Mouse (Mus musculus): ENCODE results near the gene Fblim1. TPM values are rescaled to one million over a fixed set of nuclear protein-coding genes. Genes with fewer than 3 reads are reported as not detected.
A peak's percentile ranks its signal among the peaks of the same experiment; 100 is the strongest.
"Not testable (repeated sequence)": the region's sequence is repeated elsewhere in the genome, so short reads cannot be mapped to it uniquely, and the experiment has no call there.

The Fblim1 gene
- polyA plus RNA-seq, 1 experiment from 2014 or later: 58.1 TPM

DNA sequence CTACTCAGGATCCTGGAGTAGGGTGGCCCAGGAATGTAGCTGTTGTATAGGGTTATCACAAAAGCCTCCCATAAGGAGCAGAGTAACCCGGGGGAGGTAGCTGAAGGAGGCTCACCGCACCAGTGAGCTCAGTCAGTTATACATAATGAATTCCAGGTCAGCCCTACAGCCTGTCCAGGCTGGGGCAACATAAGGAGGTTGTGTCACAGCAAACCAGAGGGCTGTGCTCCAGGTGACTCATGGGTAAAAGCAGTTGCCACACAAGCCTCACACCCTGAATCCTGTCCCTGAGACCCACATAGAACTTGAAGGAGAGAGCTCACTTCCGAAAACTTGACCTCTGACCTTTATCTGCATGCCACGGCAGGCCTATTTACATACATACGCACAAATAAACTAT is 36.9 kb downstream of the Fblim1 start:
- no peak overlapping the region for H3K27ac ChIP-seq
- H3K4me2 ChIP-seq (ENCODE audit: low read length): no peak overlapping the region
- no peak overlapping the region for H3K9ac ChIP-seq (ENCODE audit: low read depth, low read length)
- no peak overlapping the region for H3K4me3 ChIP-seq (replicated peaks; ENCODE audit: low read depth, low read length)
- WGBS: 65% methylated on average over 5 of the region's 5 CpGs
- no peak for DNase-seq (ENCODE audit: low spot score)
- H3K9me3 ChIP-seq (replicated peaks; ENCODE audit: low read length): no peaks in the 10 kb centered on the region
- no peaks in the 10 kb centered on the region for H3K27me3 ChIP-seq (ENCODE audit: insufficient read depth, low read length)
- H3K4me1 ChIP-seq (replicated peaks; ENCODE audit: insufficient read depth, low read length): peaks cover 8% of the 10 kb centered on the region
- TF ChIP-seq CTCF (IDR thresholded peaks at IDR 0.05; ENCODE audit: low read depth): no peak
- no peaks in the 10 kb centered on the region for H3K36me3 ChIP-seq (ENCODE audit: insufficient read depth, low read length)
- ATAC-seq (replicated peaks; ENCODE audit: low FRiP score, low read depth): no peak

DNA sequence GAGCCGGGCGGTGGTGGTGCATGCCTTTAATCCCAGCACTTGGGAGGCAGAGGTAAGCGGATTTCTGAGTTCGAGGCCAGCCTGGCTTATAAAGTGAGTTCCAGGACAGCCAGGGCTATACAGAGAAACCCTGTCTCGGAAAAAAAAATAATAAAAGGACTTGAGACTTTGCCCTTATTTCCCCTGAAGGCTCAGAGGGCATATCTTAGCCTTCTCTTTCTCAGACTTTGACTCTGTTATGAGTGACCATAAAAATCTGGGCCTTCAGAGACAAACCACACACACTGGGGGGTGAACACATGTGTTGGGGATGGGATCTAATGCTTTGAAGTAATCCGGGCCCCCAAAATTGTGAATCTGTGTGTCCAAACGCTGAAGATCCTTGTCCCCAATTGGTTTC is 38.7 kb downstream of the Fblim1 start:
- H3K36me3 ChIP-seq (ENCODE audit: insufficient read depth, low read length); H3K4me1 ChIP-seq (replicated peaks; ENCODE audit: insufficient read depth, low read length); H3K27ac ChIP-seq; ATAC-seq (replicated peaks; ENCODE audit: low FRiP score, low read depth); H3K4me3 ChIP-seq (replicated peaks; ENCODE audit: low read depth, low read length); DNase-seq (ENCODE audit: low spot score); H3K4me2 ChIP-seq (ENCODE audit: low read length); H3K9ac ChIP-seq (ENCODE audit: low read depth, low read length); H3K27me3 ChIP-seq (ENCODE audit: insufficient read depth, low read length); H3K9me3 ChIP-seq (replicated peaks; ENCODE audit: low read length): not testable (repeated sequence)
- WGBS: 90% methylated on average over 7 of the region's 7 CpGs

DNA sequence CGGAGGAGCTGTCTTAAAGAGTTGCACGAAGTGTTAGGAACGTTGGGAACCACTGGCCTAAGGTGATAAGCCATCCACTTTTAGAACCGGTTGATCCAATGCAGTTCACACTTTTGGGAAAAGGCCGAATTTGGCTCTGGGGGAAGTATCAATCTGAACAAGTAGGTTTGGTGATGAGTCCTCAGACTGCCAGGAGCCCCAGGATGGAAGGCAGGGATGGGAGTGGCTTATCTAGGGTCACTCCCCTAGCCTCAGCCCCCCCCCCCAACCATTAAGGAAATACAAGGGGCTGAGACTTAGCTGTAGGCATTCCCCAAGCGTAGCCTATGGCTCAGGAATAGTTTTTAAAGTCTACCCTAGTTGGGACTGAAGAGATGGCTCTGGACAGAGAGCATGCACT is 39.7 kb downstream of the Fblim1 start:
- no peak overlapping the region for H3K4me2 ChIP-seq (ENCODE audit: low read length)
- no peaks in the 10 kb centered on the region for H3K27me3 ChIP-seq (ENCODE audit: insufficient read depth, low read length)
- no peak overlapping the region for H3K9ac ChIP-seq (ENCODE audit: low read depth, low read length)
- DNase-seq (ENCODE audit: low spot score) (no peak), ATAC-seq (replicated peaks; ENCODE audit: low FRiP score, low read depth) (no peak)
- no peak for TF ChIP-seq CTCF (IDR thresholded peaks at IDR 0.05; ENCODE audit: low read depth)
- no peak overlapping the region for H3K27ac ChIP-seq
- WGBS: 90% methylated on average over 6 of the region's 6 CpGs
- H3K9me3 ChIP-seq (replicated peaks; ENCODE audit: low read length): no peaks in the 10 kb centered on the region
- H3K36me3 ChIP-seq (ENCODE audit: insufficient read depth, low read length): no peaks in the 10 kb centered on the region
- H3K4me1 ChIP-seq (replicated peaks; ENCODE audit: insufficient read depth, low read length): peaks cover 8% of the 10 kb centered on the region; the same call in 1 of the 2 replicates
- no peak overlapping the region for H3K4me3 ChIP-seq (replicated peaks; ENCODE audit: low read depth, low read length)

DNA sequence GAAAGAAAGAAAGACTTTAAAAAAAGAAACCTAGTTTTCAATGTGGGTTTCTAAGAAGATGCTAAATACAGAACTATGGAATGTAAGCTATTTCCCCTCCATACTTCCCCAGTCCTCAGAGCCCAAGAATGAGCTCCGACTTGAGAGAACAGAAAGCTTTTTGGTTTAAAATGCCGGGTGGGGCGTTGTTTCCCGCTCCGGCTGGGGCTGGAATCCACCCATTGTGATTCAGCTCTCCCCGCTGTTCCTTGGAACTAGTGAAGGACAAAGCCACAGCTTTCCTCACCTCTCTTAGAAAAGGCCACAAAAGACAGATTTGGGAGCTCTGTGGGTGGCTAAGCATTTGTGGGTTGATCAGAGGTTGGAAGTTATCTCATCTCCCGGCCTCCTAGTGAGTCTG is 40.6 kb downstream of the Fblim1 start:
- Histone ChIP-seq H3K9ac (ENCODE audit: low read depth, low read length) (no peak overlapping the region), H3K4me3 (replicated peaks; ENCODE audit: low read depth, low read length) (no peak overlapping the region), H3K4me2 (ENCODE audit: low read length) (no peak overlapping the region), H3K27ac (peak overlapping the region; percentile 83), H3K4me1 (replicated peaks; ENCODE audit: insufficient read depth, low read length) (peaks cover 7% of the 10 kb centered on the region; the same call in 1 of the 2 replicates), H3K9me3 (replicated peaks; ENCODE audit: low read length) (no peaks in the 10 kb centered on the region), H3K27me3 (ENCODE audit: insufficient read depth, low read length) (no peaks in the 10 kb centered on the region), H3K36me3 (ENCODE audit: insufficient read depth, low read length) (no peaks in the 10 kb centered on the region)
- DNase-seq (ENCODE audit: low spot score) (peak; percentile 71), ATAC-seq (replicated peaks; ENCODE audit: low FRiP score, low read depth) (no peak)
- no peak for TF ChIP-seq CTCF (IDR thresholded peaks at IDR 0.05; ENCODE audit: low read depth)
- WGBS: 45% methylated on average over 7 of the region's 7 CpGs

DNA sequence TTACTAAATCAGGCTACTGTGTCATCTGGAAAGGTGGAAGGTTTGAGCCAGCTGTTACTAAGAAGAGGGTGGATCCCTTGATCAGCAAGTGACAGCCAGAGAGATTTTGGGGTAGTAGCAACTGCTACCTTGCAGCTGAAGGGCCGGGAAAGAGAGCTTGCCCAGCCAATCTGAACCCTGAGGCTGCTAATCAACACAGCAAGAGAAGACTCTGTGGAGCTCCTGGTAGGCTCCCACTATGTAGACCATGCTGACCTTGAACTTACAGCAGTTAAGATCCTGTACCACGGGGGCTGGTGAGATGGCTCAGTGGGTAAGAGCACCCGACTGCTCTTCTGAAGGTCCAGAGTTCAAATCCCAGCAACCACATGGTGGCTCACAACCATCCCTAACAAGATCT is 41.2 kb downstream of the Fblim1 start:
- no peaks in the 10 kb centered on the region for H3K36me3 ChIP-seq (ENCODE audit: insufficient read depth, low read length)
- no peak overlapping the region for H3K4me2 ChIP-seq (ENCODE audit: low read length)
- 75% methylated on average over 3 of the region's 3 CpGs for WGBS
- peaks cover under 1% of the 10 kb centered on the region; the same call in 1 of the 2 replicates for H3K4me1 ChIP-seq (replicated peaks; ENCODE audit: insufficient read depth, low read length)
- no peaks in the 10 kb centered on the region for H3K9me3 ChIP-seq (replicated peaks; ENCODE audit: low read length)
- H3K27me3 ChIP-seq (ENCODE audit: insufficient read depth, low read length): no peaks in the 10 kb centered on the region
- DNase-seq (ENCODE audit: low spot score) (no peak), ATAC-seq (replicated peaks; ENCODE audit: low FRiP score, low read depth) (no peak)
- H3K9ac ChIP-seq (ENCODE audit: low read depth, low read length): no peak overlapping the region
- no peak for TF ChIP-seq CTCF (IDR thresholded peaks at IDR 0.05; ENCODE audit: low read depth)
- no peak overlapping the region for H3K27ac ChIP-seq
- H3K4me3 ChIP-seq (replicated peaks; ENCODE audit: low read depth, low read length): no peak overlapping the region

DNA sequence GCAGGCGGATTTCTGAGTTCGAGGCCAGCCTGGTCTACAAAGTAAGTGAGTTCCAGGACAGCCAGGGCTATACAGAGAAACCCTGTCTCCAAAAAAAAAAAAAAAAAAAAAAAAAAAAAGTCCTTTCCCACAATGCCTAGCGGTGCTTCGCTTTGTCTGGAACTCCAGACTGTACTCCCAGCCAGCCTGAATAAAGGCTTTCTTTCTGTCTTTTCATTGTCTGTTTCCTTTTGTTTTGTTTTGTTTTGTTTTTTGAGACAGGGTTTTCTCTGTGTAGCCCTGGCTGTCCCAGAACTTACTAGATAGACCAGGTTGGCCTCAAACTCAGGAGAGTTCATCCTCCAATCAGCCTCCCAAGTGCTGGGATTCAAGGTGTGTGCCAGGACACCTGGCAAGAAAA is 41.7 kb downstream of the Fblim1 start:
- no peaks in the 10 kb centered on the region for H3K36me3 ChIP-seq (ENCODE audit: insufficient read depth, low read length)
- no peak overlapping the region for H3K27ac ChIP-seq
- DNase-seq (ENCODE audit: low spot score) (no peak), ATAC-seq (replicated peaks; ENCODE audit: low FRiP score, low read depth) (no peak)
- H3K9ac ChIP-seq (ENCODE audit: low read depth, low read length): no peak overlapping the region
- H3K4me2 ChIP-seq (ENCODE audit: low read length): no peak overlapping the region
- WGBS: 93% methylated on average over 4 of the region's 4 CpGs
- no peaks in the 10 kb centered on the region for H3K27me3 ChIP-seq (ENCODE audit: insufficient read depth, low read length)
- no peaks in the 10 kb centered on the region for H3K9me3 ChIP-seq (replicated peaks; ENCODE audit: low read length)
- no peaks in the 10 kb centered on the region; the same call in 1 of the 2 replicates for H3K4me1 ChIP-seq (replicated peaks; ENCODE audit: insufficient read depth, low read length)
- no peak for TF ChIP-seq CTCF (IDR thresholded peaks at IDR 0.05; ENCODE audit: low read depth)
- no peak overlapping the region for H3K4me3 ChIP-seq (replicated peaks; ENCODE audit: low read depth, low read length)

DNA sequence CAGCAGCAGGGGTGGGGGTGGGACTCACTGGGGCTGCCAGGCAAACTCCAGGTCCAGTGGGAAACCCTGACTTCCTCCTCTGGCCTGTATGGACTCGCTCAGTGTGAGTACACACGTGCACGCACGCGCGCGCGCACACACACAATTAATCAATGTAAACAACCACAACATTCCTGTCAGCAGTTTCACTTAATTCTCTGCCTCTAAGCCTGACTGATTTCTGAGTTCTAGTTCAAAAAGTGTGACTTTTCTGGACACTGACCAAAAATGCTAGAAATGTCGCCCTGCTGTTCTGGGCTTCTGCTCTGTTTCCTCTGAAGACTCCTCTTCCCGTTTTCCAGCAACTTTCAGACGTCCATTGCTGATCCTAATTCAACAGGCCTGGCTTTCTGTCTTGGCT is 43.6 kb downstream of the Fblim1 start:
- no peaks in the 10 kb centered on the region for H3K9me3 ChIP-seq (replicated peaks; ENCODE audit: low read length)
- H3K9ac ChIP-seq (ENCODE audit: low read depth, low read length): no peak overlapping the region
- no peak overlapping the region for H3K4me2 ChIP-seq (ENCODE audit: low read length)
- WGBS: 52% methylated on average over 11 of the region's 11 CpGs
- no peaks in the 10 kb centered on the region for H3K36me3 ChIP-seq (ENCODE audit: insufficient read depth, low read length)
- peak; percentile 27 for ATAC-seq (replicated peaks; ENCODE audit: low FRiP score, low read depth)
- peak; percentile 90 for DNase-seq (ENCODE audit: low spot score)
- H3K27me3 ChIP-seq (ENCODE audit: insufficient read depth, low read length): no peaks in the 10 kb centered on the region
- TF ChIP-seq CTCF (IDR thresholded peaks at IDR 0.05; ENCODE audit: low read depth): no peak
- H3K4me1 ChIP-seq (replicated peaks; ENCODE audit: insufficient read depth, low read length): peaks cover 3% of the 10 kb centered on the region; the same call in 1 of the 2 replicates
- peak overlapping the region; percentile 77 for H3K27ac ChIP-seq
- no peak overlapping the region for H3K4me3 ChIP-seq (replicated peaks; ENCODE audit: low read depth, low read length)

Data from kidney, postnatal 0 days (tissue).